Mouse (Mus musculus) gastrocnemius, adult 2 months (tissue): ENCODE results near the gene Gadd45a. TPM values are rescaled to one million over a fixed set of nuclear protein-coding genes. Genes with fewer than 3 reads are reported as not detected.
"Not testable (repeated sequence)": the region's sequence is repeated elsewhere in the genome, so short reads cannot be mapped to it uniquely, and the experiment has no call there.

Experiments
- DNase-seq: peaks from one replicate; pipeline ENCODE4 v3.0.0; 2022
- H3K27ac ChIP-seq: fragments of 200-600 bp; 2 replicates; pipeline ENCODE4 v1.8.1; 2022; ENCODE audit warnings: mild to moderate bottlenecking
- H3K4me3 ChIP-seq: fragments of 200-600 bp; 2 replicates; pipeline ENCODE4 v1.8.1; 2022; ENCODE audit warnings: mild to moderate bottlenecking, moderate library complexity
- CTCF ChIP-seq: fragments of 200-600 bp; IDR thresholded peaks from 2 replicates; pipeline ENCODE4 v1.8.1; 2022; ENCODE audit warnings: antibody characterized with exemption, mild to moderate bottlenecking, moderate library complexity
- intact Hi-C: fragments of 180-260 bp; cut with DNase I; formaldehyde crosslinking; loops from one replicate; pipeline ENCODE4 v1.15.1; 2025
- total RNA-seq, 2 experiments: library from RNA; stranded (reverse); gene quantifications; 2 replicates each; pipeline ENCODE4 v1.2.3; 2021

The Gadd45a gene
- total RNA-seq, 2 experiments from 2014 or later, result 27.6 to 38.9 TPM

DNA sequence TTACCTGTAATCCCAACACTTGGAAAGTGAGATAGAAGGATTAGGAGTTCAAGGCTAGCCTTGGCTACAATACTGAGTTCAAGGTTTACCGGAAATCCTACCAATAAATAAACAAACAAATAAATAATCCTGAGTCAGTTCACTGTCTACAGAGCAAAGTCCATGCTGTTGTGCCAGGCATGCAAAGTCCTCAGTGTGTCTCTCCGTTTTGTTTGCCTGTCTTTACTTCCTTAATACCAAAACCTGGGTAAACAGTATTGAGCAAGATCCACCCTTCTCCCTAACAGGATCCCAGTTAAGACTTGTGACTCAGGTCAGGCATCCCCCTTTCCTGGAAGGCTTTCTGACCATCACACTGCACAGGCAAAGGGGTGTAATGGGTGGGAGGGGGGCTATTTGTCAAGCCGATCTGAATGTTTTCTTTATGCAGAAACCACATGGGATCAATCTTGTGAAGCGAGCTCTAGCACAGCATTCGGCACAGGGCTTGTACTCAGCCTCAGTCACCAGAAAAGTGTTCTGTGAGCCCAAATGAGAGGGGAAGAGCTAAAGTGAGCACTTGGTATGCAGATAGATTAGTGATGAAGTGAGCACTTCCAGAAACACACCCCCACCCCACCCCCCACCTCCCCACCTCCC lies 7.8 kb downstream of the Gadd45a start:
- no peak for TF ChIP-seq CTCF
- DNase-seq, result no peak
- no peak overlapping the region for H3K4me3 ChIP-seq
- intact Hi-C loops, result no loop called here
- H3K27ac ChIP-seq, result no peak overlapping the region

GRCm38 (mm10) chr6:67027438-67028142 lies 9.7 kb downstream of the Gadd45a start:
- no peak for TF ChIP-seq CTCF
- no peak for DNase-seq
- H3K27ac ChIP-seq, result no peak overlapping the region
- H3K4me3 ChIP-seq, result no peak overlapping the region
- intact Hi-C loops, result no loop called here

DNA sequence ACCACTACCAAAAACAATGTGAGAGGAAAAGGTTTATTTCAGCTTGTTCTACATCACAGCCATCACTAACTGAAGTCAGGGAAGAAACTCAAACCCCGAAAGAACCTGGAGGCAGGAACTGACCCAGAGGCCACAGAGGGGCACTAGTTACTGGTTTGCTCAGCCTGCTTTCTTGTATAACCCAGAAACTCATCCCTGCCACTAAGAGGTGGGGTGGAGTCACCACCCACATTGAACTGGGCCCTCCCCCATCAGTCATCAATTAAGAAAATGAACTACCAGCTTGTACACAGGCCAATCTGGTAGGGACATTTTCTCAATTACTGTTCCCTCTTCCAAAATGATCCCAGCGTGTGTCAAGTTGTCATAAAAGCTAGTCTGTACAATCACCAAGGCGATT lies 10.6 kb downstream of the Gadd45a start:
- TF ChIP-seq CTCF, result no peak
- H3K4me3 ChIP-seq, result no peak overlapping the region
- no peak for DNase-seq

DNA sequence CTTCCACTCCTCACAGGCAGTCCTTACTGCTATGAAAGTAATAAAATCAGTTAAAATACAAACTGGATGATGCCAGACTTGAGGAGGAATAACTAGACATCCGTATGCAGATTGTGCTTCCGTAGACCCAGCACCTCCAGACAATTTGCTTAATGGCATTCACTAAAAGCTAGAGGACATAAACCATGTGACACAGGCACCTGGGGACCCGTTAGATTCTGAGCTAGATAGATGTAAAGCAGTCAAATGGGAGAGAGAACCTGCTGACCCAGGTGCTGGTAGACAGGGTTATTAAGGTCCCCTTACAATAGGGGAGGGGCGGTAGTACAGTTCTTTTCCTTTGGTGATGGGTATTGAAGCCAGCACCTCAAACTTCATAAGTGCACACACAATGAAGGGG lies 13.5 kb downstream of the Gadd45a start:
- H3K27ac ChIP-seq, result no peak overlapping the region
- DNase-seq, result no peak
- no peak for TF ChIP-seq CTCF
- no peak overlapping the region for H3K4me3 ChIP-seq
- intact Hi-C loops, result no loop called here

More for the DNA sequence above, 10.6 kb downstream of the Gadd45a start:
- no peak overlapping the region for H3K27ac ChIP-seq
- intact Hi-C loops, result no loop called here

- intact Hi-C loops, result no loop called here
- DNase-seq, result no peak
- no peak for TF ChIP-seq CTCF
- Histone ChIP-seq H3K4me3 (no peak overlapping the region), H3K27ac (no peak overlapping the region)
These were observed 15.9 kb downstream of the Gadd45a start for GRCm38 (mm10) chr6:67021308-67021707.

DNA sequence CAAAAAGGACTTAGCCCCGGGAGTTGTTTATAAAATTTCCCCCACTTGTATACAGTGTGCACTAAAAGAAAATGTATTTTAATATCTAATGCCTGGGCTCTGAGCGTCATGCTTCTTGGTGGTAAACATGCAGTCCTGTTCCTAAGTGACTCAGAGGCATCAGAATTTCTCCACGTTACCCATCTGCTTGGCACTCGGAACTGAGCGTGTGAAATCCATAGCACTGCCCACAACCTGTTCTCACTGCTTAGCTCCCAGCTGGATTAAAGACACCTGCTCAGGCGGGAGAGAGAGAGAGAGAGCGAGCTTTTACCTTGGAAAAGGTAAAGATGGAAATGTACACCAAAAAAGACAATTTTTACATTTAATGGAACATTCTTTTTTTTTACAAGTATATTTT lies 18.3 kb downstream of the Gadd45a start:
- H3K4me3 ChIP-seq, H3K27ac ChIP-seq, intact Hi-C loops, DNase-seq: not testable (repeated sequence)

- DNase-seq, result no peak
- no peak overlapping the region for H3K4me3 ChIP-seq
- intact Hi-C loops, result no loop called here
- TF ChIP-seq CTCF, result no peak
- H3K27ac ChIP-seq, result no peak overlapping the region
These were observed 18.9 kb downstream of the Gadd45a start for GRCm38 (mm10) chr6:67018365-67018764.

DNA sequence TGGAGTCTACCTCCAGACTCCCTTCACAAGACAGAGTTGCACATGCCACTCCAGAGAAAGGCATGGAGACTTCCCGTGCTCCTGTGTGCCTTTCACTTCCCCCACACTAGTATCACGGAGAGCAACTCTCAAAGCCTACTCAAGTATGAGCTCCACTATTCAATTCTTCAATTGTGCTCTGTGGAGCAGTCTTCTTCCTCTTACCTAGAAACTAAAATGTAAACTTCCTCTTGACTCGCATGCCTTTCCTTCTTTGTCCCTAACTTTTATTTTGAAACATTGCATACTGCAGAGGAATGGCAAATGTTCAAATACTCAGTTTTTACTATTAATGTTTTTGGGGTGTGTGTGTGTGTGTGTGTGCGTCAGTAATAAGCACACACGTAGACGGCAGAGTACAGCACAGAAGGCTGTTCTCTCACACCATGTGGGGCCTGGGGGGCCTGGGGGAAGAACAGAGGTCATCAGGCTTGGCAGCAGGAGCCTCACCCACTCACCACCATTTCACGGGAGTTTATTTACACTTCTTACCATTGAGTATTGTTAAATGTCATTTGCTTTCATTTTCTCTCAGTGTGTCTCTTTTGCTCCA lies 20.6 kb downstream of the Gadd45a start:
- intact Hi-C loops, result no loop called here
- Histone ChIP-seq H3K4me3 (no peak overlapping the region), H3K27ac (no peak overlapping the region)
- DNase-seq, result no peak
- no peak for TF ChIP-seq CTCF

DNA sequence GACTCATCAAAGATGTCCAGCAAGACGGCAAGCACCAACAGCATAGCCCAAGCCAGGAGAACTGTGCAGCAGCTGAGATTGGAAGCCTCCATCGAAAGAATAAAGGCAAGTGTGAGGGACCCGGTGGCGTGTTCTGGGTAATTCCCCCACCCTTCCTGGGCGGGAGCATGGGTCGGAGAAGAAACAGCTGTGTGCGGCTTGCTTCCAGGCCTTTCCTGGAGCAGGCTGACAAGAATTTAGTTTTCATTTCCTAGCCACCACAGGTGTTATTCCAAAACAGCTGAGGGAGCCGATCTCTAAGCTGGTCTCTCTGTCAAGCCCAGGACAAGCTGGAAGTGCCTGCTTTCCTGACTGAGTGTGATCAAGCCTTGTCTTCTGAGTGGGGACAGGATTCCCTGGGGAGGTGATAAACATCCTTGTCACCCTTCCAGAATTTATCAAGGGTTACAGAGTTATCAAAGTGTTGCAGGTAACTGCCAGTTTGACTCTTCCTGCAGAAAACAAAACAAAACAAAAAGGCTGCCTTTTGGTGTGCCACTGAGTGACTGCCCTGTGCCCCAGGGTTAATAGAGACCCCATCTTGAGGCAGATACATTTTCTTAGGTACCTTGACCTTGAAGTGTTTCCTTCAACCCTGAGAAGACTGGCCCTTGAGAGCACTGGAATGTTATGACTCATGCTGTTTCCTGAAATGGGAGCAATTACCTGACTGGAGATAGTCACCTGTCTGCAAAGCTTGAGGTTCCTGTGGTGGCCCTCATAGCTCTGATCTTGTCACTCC lies 21.3 kb downstream of the Gadd45a start:
- no peak for TF ChIP-seq CTCF
- intact Hi-C loops, result no loop called here
- peak; percentile 55 for DNase-seq
- H3K27ac ChIP-seq, result peak overlapping the region; percentile 36; the same call in 1 of the 2 replicates
- H3K4me3 ChIP-seq, result no peak overlapping the region

DNA sequence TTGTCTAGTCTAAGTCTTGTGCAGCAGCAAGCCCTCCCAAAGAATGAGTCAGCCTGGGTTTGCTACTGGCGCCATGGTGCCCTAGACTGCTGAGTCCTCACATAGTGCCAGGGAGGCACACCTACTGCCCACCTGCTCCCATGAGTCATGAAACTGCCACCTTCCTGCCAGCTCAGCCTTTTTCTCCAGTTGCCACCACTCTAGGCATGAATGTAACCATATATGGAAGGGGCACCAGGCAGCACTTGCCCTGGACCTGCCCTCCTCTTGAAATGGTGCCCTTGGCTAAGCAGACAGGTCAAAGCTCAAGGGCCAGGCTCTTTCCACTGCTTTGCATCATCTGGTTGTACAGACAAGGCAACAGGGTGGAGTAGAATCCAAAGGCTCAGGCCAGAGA lies 22.6 kb downstream of the Gadd45a start:
- intact Hi-C loops, result no loop called here
- Histone ChIP-seq H3K4me3 (no peak overlapping the region), H3K27ac (peak overlapping the region; percentile 55)
- DNase-seq, result peak; percentile 28
- TF ChIP-seq CTCF, result no peak

- intact Hi-C loops, result no loop called here
- H3K4me3 ChIP-seq, result no peak overlapping the region
- DNase-seq, result no peak
- H3K27ac ChIP-seq, result peak overlapping the region; percentile 55
- TF ChIP-seq CTCF, result no peak
These were observed 23.1 kb downstream of the Gadd45a start for GRCm38 (mm10) chr6:67013949-67014678.

DNA sequence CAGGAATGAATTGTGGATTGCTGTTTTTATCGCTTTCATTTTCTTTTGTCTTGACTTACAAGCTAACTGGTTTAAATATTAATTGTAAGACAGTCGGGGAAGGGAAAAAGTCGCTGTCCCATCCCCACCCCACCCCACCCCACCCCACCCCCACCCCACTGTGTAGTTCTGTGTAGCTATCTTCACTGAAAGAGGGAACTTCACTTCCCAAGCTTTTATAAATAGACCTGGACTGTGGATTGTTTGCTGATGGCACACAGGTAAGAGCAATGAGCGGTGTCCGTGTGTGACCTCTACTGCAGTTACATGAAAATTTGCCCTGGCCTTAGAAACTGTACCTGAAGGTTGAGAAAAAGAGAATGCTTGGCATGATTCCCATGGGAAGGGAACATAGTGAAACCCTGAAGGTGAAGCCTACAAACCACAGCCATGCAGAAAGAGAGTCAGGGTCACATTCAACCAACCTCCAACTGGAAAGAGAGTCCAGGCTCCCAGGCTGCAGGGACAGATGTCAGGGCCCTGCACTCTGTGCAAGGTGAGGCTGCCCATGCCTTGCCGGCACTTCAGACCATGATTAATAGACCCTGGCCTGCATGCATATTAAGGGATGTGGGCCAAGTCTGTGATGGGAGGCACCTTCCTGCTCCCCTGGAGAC lies 23.8 kb downstream of the Gadd45a start:
- intact Hi-C loops, result no loop called here
- Histone ChIP-seq H3K27ac (peak overlapping the region; percentile 55; the same call in 1 of the 2 replicates), H3K4me3 (no peak overlapping the region)
- TF ChIP-seq CTCF, result no peak
- DNase-seq, result no peak
